Mouse (Mus musculus): ENCODE results near the gene Ugt1a9.
"Not testable (repeated sequence)": the region's sequence is repeated elsewhere in the genome, so short reads cannot be mapped to it uniquely, and the experiment has no call there.

Gene Ugt1a9

DNA sequence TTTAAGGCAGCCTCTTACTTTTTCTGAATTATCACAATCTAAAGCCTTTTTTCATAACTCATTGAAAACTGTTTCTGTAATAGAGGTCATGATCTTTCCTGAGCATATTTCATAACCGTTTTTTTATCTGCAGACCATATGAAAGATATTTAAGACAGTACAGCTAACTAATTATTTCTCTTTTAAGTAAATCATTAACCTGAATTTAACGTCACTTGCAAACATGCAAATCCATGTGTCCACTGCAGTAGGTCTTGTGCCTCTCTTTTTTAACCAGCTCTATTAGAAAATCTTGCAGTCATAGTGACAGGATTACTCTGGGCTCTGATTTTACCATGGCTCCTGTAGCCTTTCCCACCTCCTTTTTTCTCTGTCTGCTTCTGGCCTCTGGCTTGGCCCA is at the start of gene Ugt1a9:
Ugt1a9 (plus strand) TSS at position 306 of the 400 bp plus-strand sequence.
- no peak for DNase-seq (ENCODE audit: low read depth, low spot score)

GRCm38 (mm10) chr1:88025244-88025643 is 45.4 kb upstream of the Ugt1a9 start:
- not testable (repeated sequence) for DNase-seq (ENCODE audit: low read depth, low spot score)

DNA sequence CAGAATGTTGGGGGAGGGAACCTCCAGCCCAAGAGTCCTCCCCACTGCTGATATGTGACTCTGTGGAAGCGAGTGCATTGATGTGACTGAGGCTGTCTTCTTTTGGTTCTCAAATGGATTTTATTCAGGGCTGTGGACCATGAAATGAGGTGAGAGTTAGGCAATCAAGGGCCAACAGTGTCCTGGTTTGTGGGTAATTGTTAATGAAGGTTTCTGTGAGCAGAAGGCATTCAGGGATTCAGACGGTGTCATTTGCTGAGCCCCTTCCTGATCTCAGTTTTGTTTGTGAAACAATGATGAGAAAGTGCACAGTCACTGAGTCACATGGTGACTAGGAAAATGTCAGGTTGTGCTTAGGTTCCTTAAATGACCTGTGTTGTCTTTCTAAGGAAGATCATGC is 27.6 kb upstream of the Ugt1a9 start:
- DNase-seq (ENCODE audit: low read depth, low spot score), result not testable (repeated sequence)

- DNase-seq (ENCODE audit: low read depth, low spot score), result not testable (repeated sequence)
These were observed 25.7 kb upstream of the Ugt1a9 start for GRCm38 (mm10) chr1:88044832-88045437.

DNA sequence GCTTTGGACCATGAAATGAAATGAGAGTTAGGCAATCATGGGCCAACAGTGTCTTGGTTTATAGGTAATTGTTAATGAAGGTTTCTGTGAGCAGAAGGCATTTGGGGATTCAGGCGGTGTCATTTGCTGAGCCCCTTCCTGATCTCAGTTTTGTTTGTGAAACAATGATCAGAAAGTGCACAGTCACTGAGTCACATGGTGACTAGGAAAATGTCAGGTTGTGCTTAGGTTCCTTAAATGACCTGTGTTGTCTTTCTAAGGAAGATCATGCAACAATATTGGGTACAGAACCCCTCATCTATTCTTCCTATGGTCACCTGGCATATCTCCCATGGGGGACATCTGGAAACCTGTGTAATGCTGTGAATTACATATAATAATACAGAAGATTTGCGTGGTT is 23.2 kb upstream of the Ugt1a9 start:
- not testable (repeated sequence) for DNase-seq (ENCODE audit: low read depth, low spot score)

DNA sequence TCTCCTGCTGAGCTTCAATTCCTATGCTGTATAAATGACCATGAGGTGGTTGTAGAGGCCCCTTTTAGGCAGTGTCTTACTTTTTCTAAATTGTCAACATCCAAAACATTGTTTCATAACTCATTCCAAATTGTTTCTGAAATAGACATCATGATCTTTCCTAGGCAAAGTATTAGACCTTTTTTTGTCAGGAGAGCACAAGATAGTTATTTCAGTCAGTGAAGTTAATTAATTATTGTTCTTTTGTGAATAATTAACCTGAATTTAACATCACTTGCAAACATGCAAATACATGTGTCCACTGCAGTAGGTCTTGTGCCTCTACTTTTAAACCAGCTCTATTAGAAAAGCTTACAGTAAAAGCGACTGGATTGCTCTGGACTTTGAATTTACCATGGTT is 15.5 kb upstream of the Ugt1a9 start, which contains the start of gene Ugt1a10:
Ugt1a10 (plus strand) TSS at position 301 of the 400 bp plus-strand sequence.
- DNase-seq (ENCODE audit: low read depth, low spot score), result no peak

DNA sequence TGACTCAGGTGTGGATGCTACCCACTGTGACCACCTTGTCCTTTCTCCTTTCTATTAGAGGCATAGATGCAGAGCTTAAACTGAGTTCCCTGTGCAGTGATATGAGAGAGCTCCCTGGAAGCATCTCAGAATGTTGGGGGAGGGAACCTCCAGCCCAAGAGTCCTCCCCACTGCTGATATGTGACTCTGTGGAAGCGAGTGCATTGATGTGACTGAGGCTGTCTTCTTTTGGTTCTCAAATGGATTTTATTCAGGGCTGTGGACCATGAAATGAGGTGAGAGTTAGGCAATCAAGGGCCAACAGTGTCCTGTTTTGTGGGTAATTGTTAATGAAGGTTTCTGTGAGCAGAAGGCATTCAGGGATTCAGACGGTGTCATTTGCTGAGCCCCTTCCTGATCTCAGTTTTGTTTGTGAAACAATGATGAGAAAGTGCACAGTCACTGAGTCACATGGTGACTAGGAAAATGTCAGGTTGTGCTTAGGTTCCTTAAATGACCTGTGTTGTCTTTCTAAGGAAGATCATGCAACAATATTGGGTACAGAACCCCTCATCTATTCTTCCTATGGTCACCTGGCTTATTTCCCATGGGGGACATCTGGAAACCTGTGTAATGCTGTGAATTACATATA is 4.0 kb upstream of the Ugt1a9 start:
- not testable (repeated sequence) for DNase-seq (ENCODE audit: low read depth, low spot score)

DNA sequence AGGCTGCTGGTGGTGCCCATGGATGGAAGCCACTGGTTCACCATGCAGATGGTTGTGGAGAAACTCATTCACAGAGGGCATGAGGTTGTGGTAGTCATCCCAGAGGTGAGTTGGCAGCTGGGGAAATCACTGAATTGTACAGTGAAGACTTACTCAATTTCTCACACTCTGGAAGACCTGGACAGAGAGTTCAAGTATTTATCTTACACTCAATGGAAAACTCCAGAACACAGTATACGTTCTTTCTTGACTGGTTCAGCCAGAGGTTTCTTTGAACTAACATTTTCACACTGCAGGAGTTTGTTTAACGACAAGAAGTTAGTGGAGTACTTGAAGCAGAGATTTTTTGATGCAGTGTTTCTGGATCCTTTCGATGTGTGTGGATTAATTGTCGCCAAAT is 302 bp downstream of the Ugt1a9 start:
- no peak for DNase-seq (ENCODE audit: low read depth, low spot score)

GRCm38 (mm10) chr1:88074471-88074870 is 3.9 kb downstream of the Ugt1a9 start:
- no peak for DNase-seq (ENCODE audit: low read depth, low spot score)

DNA sequence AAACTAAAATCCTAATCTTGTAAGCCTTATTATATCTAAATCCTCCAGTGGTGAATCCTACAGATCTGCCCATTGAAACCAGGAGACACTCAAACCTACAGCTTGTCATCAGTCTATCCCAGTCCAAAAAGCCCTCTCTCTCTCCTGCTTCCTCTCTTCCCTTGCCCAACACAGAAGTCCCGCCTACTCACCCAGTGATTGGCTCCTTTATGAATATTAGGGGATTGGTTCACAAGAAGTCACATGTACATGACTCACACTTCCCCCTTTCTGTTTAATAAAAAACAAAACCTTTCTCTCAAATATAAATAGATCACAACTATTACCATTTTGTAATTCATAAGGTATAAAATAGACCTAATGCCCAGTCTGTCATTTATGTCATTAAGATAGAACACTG is 6.5 kb downstream of the Ugt1a9 start:
- DNase-seq (ENCODE audit: low read depth, low spot score), result no peak

GRCm38 (mm10) chr1:88081670-88082069 is 11.1 kb downstream of the Ugt1a9 start:
- no peak for DNase-seq (ENCODE audit: low read depth, low spot score)

DNA sequence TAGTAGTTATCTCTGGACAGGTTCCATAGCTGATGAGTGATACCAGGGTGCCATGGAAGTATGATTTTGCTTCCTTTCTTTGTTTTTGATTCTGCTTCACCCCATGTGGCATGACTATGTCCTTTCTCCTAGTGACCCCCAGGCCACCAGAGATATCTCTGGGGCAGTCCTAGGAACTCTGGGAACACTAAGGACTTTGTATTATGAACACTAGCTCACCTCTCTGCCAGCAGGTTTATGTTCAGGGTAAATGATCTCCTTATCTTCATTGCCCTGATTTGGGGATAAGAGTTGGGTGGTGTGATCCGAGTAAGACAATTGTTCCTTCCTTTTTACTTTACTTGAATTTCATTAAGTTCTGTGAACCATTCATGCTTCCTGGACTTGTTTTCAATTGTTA is 15.5 kb downstream of the Ugt1a9 start:
- no peak for DNase-seq (ENCODE audit: low read depth, low spot score)

GRCm38 (mm10) chr1:88087513-88087912 is 16.9 kb downstream of the Ugt1a9 start, which contains the start of gene Ugt1a8:
Gene Ugt1a8, plus strand, starts transcription at chr1:88087813.
- DNase-seq (ENCODE audit: low read depth, low spot score), result no peak

DNA sequence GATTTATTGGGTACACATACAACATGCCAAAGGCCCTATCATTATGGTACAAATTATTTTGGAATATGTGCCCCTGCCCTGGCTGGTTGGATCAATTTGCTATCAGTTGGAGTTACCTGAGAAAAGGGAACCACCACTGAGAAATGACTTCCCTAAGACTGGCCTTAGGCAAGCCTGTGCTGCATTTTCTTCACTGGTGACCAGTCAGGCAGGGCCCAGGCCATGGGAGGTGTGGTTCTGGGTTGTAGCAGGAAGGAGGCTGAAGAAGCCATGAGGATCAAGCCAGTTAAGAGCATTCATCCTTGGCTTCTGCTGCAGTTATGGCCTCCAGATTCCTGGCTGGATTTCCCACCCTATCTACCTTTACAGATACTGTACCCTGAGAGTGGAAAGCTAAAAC is 21.7 kb downstream of the Ugt1a9 start:
- no peak for DNase-seq (ENCODE audit: low read depth, low spot score)

DNA sequence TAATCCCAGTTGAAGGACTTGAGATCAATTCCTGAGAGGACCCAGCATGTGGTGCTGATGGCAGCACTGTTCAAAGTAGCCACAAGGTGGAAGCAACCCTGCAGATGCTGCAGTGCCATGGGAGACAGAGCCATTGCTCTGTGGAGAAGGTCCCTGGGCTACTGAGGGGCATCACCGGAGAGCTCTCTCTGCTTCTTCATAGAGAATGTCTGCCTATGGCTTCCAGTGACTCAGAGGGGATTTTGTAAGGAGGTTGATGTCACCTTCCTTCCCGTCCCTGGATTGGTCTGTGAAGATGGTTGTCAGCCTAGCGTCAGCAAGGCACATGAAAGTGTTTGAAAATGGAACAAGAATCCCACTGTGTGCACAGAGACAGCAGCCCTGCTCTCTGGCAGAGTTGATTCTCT is 23.7 kb downstream of the Ugt1a9 start:
- DNase-seq (ENCODE audit: low read depth, low spot score), result not testable (repeated sequence)

DNA sequence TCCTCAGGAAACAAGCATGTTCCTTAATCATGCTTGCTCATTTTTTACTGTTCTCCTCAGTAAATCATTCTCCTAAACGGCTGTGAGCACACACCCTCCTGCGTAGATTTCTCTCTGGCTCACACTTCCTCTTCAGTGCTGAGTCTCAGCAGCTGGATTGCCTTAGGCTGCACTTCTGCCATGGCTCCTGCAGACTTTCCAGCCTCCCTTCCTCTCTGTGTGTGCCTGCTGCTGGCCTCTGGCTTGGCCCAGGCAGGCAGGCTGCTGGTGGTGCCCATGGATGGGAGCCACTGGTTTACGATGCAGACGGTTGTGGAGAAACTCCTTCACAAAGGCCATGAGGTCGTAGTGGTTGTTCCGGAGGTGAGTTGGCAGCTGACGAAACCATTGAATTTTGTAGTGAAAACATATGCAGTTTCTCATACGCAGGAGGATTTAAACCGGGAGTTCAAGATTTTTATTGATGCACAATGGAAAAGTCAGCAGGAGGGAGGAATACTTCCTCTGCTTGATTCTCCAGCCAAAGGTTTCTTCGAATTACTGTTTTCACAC is 24.4 kb downstream of the Ugt1a9 start, which contains the start of gene Ugt1a7c:
Ugt1a7c (plus strand) TSS at position 122 of the 552 bp plus-strand sequence.
- DNase-seq (ENCODE audit: low read depth, low spot score), result no peak

GRCm38 (mm10) chr1:88098546-88098945 is 27.9 kb downstream of the Ugt1a9 start:
- DNase-seq (ENCODE audit: low read depth, low spot score), result not testable (repeated sequence)

DNA sequence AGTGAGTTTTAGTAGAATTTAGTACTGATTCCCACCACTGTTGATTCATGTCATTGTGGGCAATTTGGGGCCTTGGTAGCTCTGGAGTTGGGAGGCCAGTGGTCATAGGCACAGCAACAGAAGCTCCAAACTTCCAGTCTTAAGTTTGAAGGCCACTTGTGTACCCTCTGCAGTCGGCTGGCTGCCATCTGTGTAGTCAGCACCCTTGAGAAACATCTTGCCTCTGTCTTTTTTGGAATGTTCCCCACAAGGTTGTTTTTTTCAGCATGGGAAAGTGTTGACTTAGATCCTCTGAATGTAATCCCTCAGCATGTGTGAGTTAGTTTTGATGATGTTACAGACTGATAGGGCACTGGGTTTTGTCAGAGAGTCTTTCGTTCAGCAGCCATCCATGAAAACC is 29.1 kb downstream of the Ugt1a9 start:
- not testable (repeated sequence) for DNase-seq (ENCODE audit: low read depth, low spot score)

DNA sequence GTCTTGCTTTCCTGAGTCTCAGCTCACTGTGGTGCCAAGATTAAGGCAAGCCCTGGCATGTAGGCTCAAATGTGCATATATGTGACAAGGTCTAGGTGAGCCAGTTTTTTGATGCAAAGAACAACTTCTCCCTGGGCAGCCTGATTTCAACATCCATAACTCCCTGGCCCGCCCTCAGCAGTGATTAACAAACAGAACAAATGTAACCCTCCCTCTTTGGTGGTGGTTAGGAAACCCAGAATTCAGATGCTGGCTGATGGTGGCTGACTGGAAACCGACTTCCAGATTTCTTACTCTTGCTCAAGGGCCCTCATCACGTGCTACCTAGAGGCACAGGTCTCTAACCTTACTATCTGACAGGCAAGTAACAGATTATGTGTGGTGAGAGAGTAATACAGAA is 32.4 kb downstream of the Ugt1a9 start, which contains the start of gene Ugt1a6b:
Ugt1a6b (plus strand) TSS at position 234 of the 400 bp plus-strand sequence.
- not testable (repeated sequence) for DNase-seq (ENCODE audit: low read depth, low spot score)

DNA sequence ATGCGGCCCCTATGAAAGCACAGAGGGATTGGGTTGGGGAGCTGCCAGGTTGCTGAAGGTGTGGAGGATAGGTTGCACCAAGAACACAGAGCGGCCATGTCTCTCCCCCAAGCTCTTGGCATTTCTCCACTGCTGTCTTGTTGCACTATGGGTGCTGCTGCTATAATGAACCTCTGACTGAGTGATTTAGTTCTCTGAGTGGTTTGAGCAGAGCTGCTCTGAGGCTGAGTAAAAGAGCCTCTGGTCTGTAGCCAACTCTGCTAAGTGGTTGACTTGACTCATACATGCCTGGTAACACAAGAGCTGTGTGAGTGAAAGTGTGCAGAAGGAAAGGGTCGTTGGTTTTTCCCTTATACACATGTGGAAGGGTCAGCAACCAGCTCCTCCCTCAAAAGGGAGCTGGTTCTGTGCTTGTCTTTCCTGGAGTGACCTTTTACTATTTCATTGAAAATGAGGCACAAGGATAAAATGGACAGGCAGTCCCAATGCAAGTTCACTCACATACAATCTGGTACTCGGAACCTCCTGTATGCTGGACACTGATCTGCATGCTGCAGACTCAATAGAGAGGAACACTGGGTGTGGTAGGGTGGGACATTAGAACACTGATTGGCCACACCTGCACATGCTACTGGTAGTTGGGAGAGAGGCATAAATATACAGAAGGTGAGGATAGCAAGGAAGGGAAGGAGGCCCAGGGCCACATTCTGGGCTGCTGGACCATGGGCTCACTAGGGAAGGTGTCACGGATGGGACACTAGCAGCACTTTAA is 33.3 kb downstream of the Ugt1a9 start:
- not testable (repeated sequence) for DNase-seq (ENCODE audit: low read depth, low spot score)

DNA sequence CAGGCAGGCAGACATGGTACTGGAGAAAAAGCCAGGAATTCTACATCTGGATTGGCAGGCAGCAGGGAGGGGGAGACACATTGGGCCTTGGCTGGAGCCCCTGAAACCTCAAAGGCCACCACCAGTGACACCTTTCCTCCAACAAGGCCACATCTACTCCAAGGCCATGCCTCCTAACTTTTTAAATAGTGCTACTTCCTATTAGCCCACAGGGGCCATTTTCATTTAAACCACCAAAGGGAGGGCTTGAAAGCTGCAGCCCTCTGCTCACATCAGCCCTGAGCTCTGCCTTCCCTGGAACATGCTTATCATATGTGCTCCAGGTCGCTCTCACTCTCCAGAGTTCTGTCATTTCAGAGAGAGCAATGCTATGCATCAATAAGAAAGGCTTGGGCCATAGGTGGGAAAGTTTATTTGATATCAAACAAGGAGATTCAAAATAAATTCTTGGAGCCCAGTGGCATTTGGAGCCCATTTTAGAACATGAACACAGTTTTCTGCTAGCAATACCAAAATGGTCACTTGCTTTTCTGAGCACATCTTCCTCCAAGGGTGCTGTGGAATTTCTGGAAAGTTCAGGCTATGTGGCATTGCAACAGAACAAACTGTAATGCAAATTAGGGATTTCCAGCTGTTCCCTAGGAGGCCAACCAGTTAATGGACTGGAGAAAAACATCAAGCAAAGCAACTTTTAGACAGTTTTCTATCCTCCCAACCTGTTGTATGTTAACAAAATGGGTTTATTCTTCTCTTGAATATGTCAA is 34.2 kb downstream of the Ugt1a9 start:
- no peak for DNase-seq (ENCODE audit: low read depth, low spot score)

Data from CD4-positive helper T cell, adult 2 months (primary cell).